Mouse (Mus musculus) embryonic fibroblast, embryonic 13.5 days (primary cell): ENCODE data around the gene Rps17. TPM values are rescaled to one million over a fixed set of nuclear protein-coding genes. Genes with fewer than 3 reads are reported as not detected.

Experiments
- H3K27ac ChIP-seq: 2 replicates; pipeline ENCODE4 v1.5.1; 2012; ENCODE audit warnings: low read length, control low read depth, inconsistent platforms; ENCODE audit not compliant: insufficient read depth
- H3K4me1 ChIP-seq: 2 replicates; pipeline ENCODE4 v1.6.1; 2011; ENCODE audit warnings: low read length; ENCODE audit not compliant: control insufficient read depth, insufficient read depth
- H3K4me3 ChIP-seq: 2 replicates; pipeline ENCODE4 v1.5.1; 2011; ENCODE audit warnings: mild to moderate bottlenecking, control low read depth, low read length; ENCODE audit not compliant: insufficient read depth
- CTCF ChIP-seq: IDR thresholded peaks from 2 replicates; pipeline ENCODE4 v1.5.1; 2011; ENCODE audit warnings: mild to moderate bottlenecking, control low read depth, low read length, moderate library complexity, borderline replicate concordance; ENCODE audit not compliant: insufficient read depth
- POLR2A ChIP-seq: IDR thresholded peaks from 2 replicates; pipeline ENCODE4 v1.6.1; 2011; ENCODE audit warnings: low read depth, mild to moderate bottlenecking, control low read depth, low read length, moderate library complexity
- polyA plus RNA-seq: library from polyadenylated mRNA; stranded (reverse); fragments of >200 nt; gene quantifications from 2 replicates; pipeline ENCODE4 v1.2.4, GENCODE M21; 2011; ENCODE audit warnings: low read depth; ENCODE audit not compliant: missing spikeins, insufficient read length

Rps17 gene
- 1,473 and 1,652 TPM in 2 replicates for polyA plus RNA-seq

DNA sequence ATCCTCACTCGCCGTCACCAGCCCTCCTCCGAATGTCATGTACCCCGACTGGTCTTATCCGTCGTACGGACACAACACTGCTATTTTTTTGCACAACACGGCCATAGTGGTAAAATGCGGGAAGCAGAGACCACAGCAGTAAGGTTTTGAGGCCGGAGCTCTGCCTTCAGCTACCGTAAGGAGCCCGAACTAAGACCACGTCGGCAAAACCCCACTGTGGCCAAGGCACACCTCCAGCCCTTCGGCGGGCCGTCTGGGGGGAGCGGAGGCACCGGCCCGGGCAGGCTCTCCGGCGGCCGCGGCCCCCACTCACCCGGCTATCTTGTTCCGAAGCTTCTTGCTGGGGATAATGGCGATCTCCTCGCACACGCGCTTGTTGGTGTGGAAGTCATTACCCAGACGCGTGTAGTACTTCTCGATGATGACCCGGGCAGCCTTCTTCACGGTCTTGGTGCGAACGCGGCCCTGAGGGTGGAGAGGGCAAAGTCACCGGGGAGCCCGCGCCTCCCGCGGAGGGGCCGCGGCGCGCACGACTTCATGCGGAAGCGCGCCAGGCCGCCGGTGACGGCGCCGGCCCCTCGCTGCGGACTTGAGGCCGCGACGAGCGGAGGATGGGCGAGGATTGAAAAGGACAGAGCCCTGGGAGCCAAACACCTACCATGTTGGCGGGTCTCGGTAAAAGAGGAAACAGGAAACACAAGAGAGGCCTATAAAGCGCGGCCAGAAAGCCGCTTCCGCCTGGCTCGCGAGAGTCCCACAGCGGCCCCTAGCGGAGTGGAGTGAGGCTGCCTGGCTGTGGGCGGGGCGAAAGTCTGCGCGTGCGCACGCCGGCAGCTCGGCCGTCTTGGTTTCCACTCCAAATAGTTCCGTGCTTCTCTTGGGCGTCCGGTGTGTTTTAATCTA lies at the start of gene Rps17:
TSS of gene Rps17 (minus strand) at position 711 of the 903 bp plus-strand sequence.
- H3K4me1 ChIP-seq: peaks cover 8% of the 10 kb centered on the region
- H3K27ac ChIP-seq: peak within 1 kb of the TSS; percentile 46
- TF ChIP-seq POLR2A (peak; percentile 77), CTCF (peak; percentile 71)
- H3K4me3 ChIP-seq: peak within 1 kb of the TSS; percentile 95

- no peak overlapping the region for H3K27ac ChIP-seq
- no peak for TF ChIP-seq POLR2A
- TF ChIP-seq CTCF: no peak
- no peak overlapping the region for H3K4me3 ChIP-seq
- no peaks in the 10 kb centered on the region for H3K4me1 ChIP-seq
Measured at GRCm38 (mm10) chr7:81379363-81379762, 34.3 kb upstream of the Rps17 start.

DNA sequence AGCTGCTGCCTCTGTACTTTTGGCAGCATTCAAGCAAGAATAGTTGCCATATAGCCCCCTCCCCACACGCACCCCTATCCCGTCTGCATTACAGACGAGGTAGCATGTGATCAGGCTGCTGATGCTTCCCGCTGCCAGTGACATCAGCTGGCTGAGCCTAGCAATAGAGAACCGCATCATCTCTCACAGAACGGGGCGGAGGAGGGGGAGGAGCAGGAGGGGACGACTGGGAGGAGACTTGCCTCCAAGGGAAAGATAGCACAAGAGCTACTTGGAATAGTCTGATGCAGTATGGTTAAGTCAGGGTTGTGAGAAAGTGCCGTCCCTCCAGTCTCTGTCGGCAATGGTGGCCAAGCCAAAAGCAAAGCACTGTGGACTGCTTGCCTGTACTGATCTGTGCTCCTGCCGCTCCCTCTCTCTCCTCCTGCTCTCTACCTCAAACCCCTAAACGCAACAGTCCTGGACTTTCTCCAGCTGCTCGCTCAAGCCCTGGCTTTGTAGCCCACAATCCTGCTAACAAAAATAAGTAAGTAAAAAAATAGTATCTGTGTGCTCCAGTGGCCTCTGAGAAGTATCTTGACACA lies 27.4 kb upstream of the Rps17 start:
- Histone ChIP-seq H3K4me3 (no peak overlapping the region), H3K27ac (no peak overlapping the region)

GRCm38 (mm10) chr7:81371811-81372210 lies 26.8 kb upstream of the Rps17 start:
- Histone ChIP-seq H3K4me1 (no peaks in the 10 kb centered on the region), H3K4me3 (no peak overlapping the region), H3K27ac (no peak overlapping the region)
- no peak for TF ChIP-seq POLR2A
- no peak for TF ChIP-seq CTCF

More for the DNA sequence above, 27.4 kb upstream of the Rps17 start:
- TF ChIP-seq POLR2A: no peak
- TF ChIP-seq CTCF: no peak
- no peaks in the 10 kb centered on the region for H3K4me1 ChIP-seq

GRCm38 (mm10) chr7:81369724-81370123 lies 24.7 kb upstream of the Rps17 start:
- Histone ChIP-seq H3K4me3 (no peak overlapping the region), H3K4me1 (no peaks in the 10 kb centered on the region), H3K27ac (no peak overlapping the region)
- TF ChIP-seq POLR2A (no peak), CTCF (no peak)

DNA sequence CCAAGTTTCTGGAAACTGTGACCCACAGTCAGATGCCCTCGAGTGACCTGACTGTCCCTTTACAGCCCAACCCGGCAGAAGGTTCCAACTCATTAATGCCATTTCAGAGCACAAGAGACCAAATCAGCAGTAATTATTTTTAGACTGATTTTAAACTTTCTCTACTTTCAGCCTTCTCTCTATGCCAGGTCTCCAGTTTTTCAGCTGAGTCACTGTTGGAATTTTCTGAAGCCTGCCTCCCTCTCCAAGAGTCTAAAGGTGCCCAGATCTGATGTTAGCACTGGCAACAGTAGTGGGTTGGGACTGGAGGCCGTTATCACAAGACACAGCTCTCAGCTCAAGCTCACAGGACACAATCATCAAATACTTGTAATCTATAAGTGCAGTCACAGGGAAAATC lies 22.9 kb upstream of the Rps17 start:
- Histone ChIP-seq H3K4me3 (no peak overlapping the region), H3K27ac (no peak overlapping the region), H3K4me1 (no peaks in the 10 kb centered on the region)
- no peak for TF ChIP-seq CTCF
- TF ChIP-seq POLR2A: no peak

GRCm38 (mm10) chr7:81356975-81357374 lies 11.9 kb upstream of the Rps17 start:
- no peak for TF ChIP-seq CTCF
- TF ChIP-seq POLR2A: no peak
- H3K4me3 ChIP-seq: no peak overlapping the region
- H3K4me1 ChIP-seq: no peaks in the 10 kb centered on the region

DNA sequence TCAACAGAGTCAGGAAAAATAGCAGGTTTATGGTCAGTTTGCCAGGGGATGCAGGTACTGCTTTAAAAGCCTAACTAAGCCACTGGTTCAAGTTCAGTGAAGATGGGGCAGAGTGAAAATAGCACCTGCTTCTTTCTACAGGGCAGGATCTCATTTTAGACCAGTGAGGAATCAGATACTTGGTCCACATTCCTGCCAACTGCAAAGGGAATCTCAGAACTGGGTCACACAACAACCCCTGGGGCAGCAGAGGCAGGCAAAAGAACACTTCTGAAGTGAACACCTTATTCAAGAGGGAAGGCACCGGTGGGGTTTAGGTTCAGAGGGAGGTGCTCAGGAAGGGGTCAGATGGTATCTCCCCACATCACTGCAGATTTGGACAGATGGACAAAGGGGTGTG lies 11.3 kb upstream of the Rps17 start:
- no peak overlapping the region for H3K4me3 ChIP-seq
- no peaks in the 10 kb centered on the region for H3K4me1 ChIP-seq
- no peak overlapping the region for H3K27ac ChIP-seq
- TF ChIP-seq POLR2A: no peak

More at GRCm38 (mm10) chr7:81356975-81357374, 11.9 kb upstream of the Rps17 start:
- no peak overlapping the region for H3K27ac ChIP-seq

DNA sequence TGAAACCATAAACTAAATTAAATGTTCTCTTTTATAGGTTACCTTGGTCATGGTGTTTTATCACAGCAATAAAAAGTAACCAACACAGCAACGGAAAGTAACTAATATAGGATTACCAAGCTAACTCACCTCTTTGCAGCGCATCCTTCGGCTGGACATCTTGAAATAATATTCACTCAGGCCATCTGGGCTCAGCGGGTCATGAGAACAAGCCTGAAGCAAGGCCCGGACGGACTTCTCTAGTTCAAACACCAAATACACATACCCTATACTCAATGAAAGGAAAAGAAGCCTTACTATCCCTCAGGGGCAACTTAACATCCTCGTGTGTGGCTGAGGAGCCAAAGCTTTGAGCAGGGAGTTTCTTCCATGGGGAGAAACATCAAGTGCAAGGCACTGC lies 10.7 kb upstream of the Rps17 start:
- Histone ChIP-seq H3K4me1 (no peaks in the 10 kb centered on the region), H3K4me3 (no peak overlapping the region), H3K27ac (no peak overlapping the region)
- TF ChIP-seq POLR2A (no peak), CTCF (no peak)

DNA sequence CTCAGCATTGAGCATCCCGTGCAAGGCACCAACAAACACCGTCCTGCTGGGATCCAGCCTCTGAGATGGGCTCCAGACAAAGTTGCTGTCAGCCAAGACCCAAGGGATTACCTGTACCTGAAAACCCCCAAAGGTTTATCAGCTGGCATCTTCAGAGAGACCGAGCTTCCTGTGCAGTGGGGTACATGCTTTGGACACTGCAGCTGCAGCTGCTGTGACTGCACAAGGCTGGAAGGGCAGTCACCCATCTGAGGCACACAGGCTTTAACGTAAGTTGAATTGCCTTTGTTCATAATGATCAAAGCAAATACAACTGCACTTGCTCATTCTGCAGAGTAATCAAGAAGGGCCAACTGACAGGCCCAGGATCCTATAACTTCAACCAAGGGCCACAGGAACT lies 6.8 kb upstream of the Rps17 start:
- no peak overlapping the region for H3K4me3 ChIP-seq
- no peak for TF ChIP-seq POLR2A
- TF ChIP-seq CTCF: no peak
- H3K4me1 ChIP-seq: no peaks in the 10 kb centered on the region
- H3K27ac ChIP-seq: no peak overlapping the region
